ENCODE assay signal across 19 mouse cellular contexts in the genomic region with DNA sequence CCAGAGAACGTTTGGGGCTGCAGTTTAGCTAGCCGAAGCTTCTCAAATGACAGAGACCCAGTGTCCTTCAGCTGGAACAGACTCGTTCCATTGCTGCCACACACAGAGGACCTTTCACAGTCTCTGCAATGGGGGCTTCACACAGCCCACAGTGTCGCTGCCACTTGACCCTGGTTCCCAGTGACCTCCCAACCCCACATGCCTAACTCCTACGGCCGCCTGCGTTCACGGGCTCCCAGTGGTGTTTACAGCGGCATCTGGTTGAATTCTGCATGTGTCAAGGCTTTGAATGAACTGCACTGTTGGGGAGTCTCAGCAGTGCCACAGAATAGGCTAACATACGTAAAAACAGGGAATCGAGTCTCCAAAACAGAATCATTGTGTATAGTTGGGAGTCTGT. TPM values are rescaled to one million over a fixed set of nuclear protein-coding genes. Genes with fewer than 3 reads are reported as not detected.
DNase-seq lines count a peak whose midpoint lies in the region; ATAC-seq lines count a peak whose summit lies in the region.
"Had no signal": no experiment of that assay in that cellular context is flagged by ENCODE, and none has a peak within 500 bp of the region (broad histone marks: within the 10 kb centered on the region; RNA-seq: fewer than 3 reads in every experiment).

No protein-coding gene starts in this region.

- H3K4me2 ChIP-seq in hindbrain, embryonic 11.5 days (replicated peaks; ENCODE audit: low read depth, low read length), result no peak overlapping the region
- H3K4me2 ChIP-seq in limb, embryonic 11.5 days (ENCODE audit: low read depth, severe bottlenecking), result no peak overlapping the region
- H3K4me2 ChIP-seq: forebrain, embryonic 12.5 days; heart, embryonic 13.5 days; hindbrain, embryonic 14.5 days; intestine, embryonic 15.5 days had no signal

- no peak overlapping the region for H3K4me3 ChIP-seq in hindbrain, embryonic 10.5 days
- no peak overlapping the region for H3K4me3 ChIP-seq in hindbrain, embryonic 11.5 days (ENCODE audit: low read depth, low read length)
- no peak overlapping the region for H3K4me3 ChIP-seq in limb, embryonic 11.5 days (ENCODE audit: low read depth, low read length)
- H3K4me3 ChIP-seq in limb, embryonic 10.5 days, result no peak overlapping the region
- H3K4me3 ChIP-seq: forebrain, embryonic 12.5 days; gastrocnemius, adult 2 months; heart, embryonic 13.5 days; intestine, embryonic 15.5 days had no signal

- H3K27me3 ChIP-seq in hindbrain, embryonic 10.5 days (ENCODE audit: insufficient read depth, poor library complexity, severe bottlenecking), result no peaks in the 10 kb centered on the region
- H3K27me3 ChIP-seq in hindbrain, embryonic 11.5 days (ENCODE audit: control insufficient read depth, insufficient read depth, low read length), result no peaks in the 10 kb centered on the region
- H3K27me3 ChIP-seq in limb, embryonic 11.5 days (ENCODE audit: control insufficient read depth, insufficient read depth, low read length), result no peaks in the 10 kb centered on the region
- H3K27me3 ChIP-seq in limb, embryonic 10.5 days (ENCODE audit: low read depth, poor library complexity, severe bottlenecking), result no peaks in the 10 kb centered on the region
- H3K27me3 ChIP-seq: heart, embryonic 13.5 days; intestine, embryonic 15.5 days had no signal

- H3K4me1 ChIP-seq in hindbrain, embryonic 10.5 days (replicated peaks), result peaks cover 24% of the 10 kb centered on the region
- no peaks in the 10 kb centered on the region for H3K4me1 ChIP-seq in hindbrain, embryonic 11.5 days (replicated peaks; ENCODE audit: control insufficient read depth, insufficient read depth, low read length)
- no peaks in the 10 kb centered on the region for H3K4me1 ChIP-seq in limb, embryonic 11.5 days (ENCODE audit: control insufficient read depth, insufficient read depth, low read length)
- H3K4me1 ChIP-seq in limb, embryonic 10.5 days, result peaks cover 17% of the 10 kb centered on the region
- H3K4me1 ChIP-seq: heart, embryonic 13.5 days; intestine, embryonic 15.5 days had no signal

- H3K27ac ChIP-seq in hindbrain, embryonic 10.5 days, result peak overlapping the region; percentile 56
- H3K27ac ChIP-seq in hindbrain, embryonic 11.5 days (ENCODE audit: low read depth, low read length), result no peak overlapping the region
- 0 out of 2 replicates have a peak overlapping the region, but pooled peaks have one; percentile 30 for H3K27ac ChIP-seq in limb, embryonic 11.5 days (replicated peaks; ENCODE audit: low read depth, low read length)
- H3K27ac ChIP-seq in limb, embryonic 10.5 days, result no peak overlapping the region
- H3K27ac ChIP-seq: forebrain, embryonic 12.5 days; heart, embryonic 13.5 days; hindbrain, embryonic 14.5 days; intestine, embryonic 15.5 days had no signal

- DNase-seq in hindbrain, embryonic 10.5 days (ENCODE audit: low spot score), result peak; percentile 47
- DNase-seq in hindbrain, embryonic 11.5 days (ENCODE audit: low spot score), result no peak
- DNase-seq in limb, embryonic 11.5 days (ENCODE audit: low spot score), result no peak
- no peak for DNase-seq in limb, embryonic 10.5 days (ENCODE audit: low spot score)
- DNase-seq in embryo, embryonic 10.5 days (ENCODE audit: low spot score), result peak; percentile 32
- DNase-seq in embryo, embryonic 11 days, result peak; percentile 24
- DNase-seq in frontal cortex, postnatal 10 days (ENCODE audit: low spot score in 2 of 2), result no peak
- DNase-seq: adrenal gland, adult 2 months; adrenal gland, postnatal 25 days; cerebellum, adult 18-20 months; cerebellum, postnatal 10 days; forebrain, postnatal 0 days; gastrocnemius, adult 2 months; gastrocnemius, postnatal 25 days; heart, postnatal 4 days had no signal

- H3K36me3 ChIP-seq in hindbrain, embryonic 10.5 days, result no peaks in the 10 kb centered on the region
- no peaks in the 10 kb centered on the region for H3K36me3 ChIP-seq in hindbrain, embryonic 11.5 days (ENCODE audit: control insufficient read depth, insufficient read depth, low read length)
- H3K36me3 ChIP-seq in limb, embryonic 11.5 days (ENCODE audit: control insufficient read depth, insufficient read depth, low read length), result no peaks in the 10 kb centered on the region
- no peaks in the 10 kb centered on the region for H3K36me3 ChIP-seq in limb, embryonic 10.5 days
- H3K36me3 ChIP-seq: forebrain, embryonic 12.5 days; heart, embryonic 13.5 days; intestine, embryonic 15.5 days had no signal

- 41% methylated on average over 11 of the region's 11 CpGs for WGBS in hindbrain, embryonic 10.5 days
- 51% methylated on average over 11 of the region's 11 CpGs for WGBS in hindbrain, embryonic 11.5 days
- WGBS in limb, embryonic 11.5 days, result 72% methylated on average over 11 of the region's 11 CpGs
- 68% methylated on average over 11 of the region's 11 CpGs for WGBS in limb, embryonic 10.5 days

- ATAC-seq in hindbrain, embryonic 11.5 days (ENCODE audit: low FRiP score), result no peak
- no peak for ATAC-seq in limb, embryonic 11.5 days (ENCODE audit: insufficient number of reproducible peaks, low FRiP score, low TSS enrichment, low read depth)
- ATAC-seq: forebrain, postnatal 0 days; intestine, embryonic 15.5 days had no signal

- H3K9me3 ChIP-seq in hindbrain, embryonic 10.5 days, result peaks cover 3% of the 10 kb centered on the region; the same call in 1 of the 2 replicates
- H3K9me3 ChIP-seq in hindbrain, embryonic 11.5 days (ENCODE audit: control insufficient read depth, low read length), result no peaks in the 10 kb centered on the region
- H3K9me3 ChIP-seq in limb, embryonic 11.5 days (ENCODE audit: control insufficient read depth, low read length), result no peaks in the 10 kb centered on the region
- H3K9me3 ChIP-seq in limb, embryonic 10.5 days (replicated peaks), result no peaks in the 10 kb centered on the region
- H3K9me3 ChIP-seq: forebrain, embryonic 12.5 days; heart, embryonic 13.5 days; intestine, embryonic 15.5 days had no signal

- H3K9ac ChIP-seq in hindbrain, embryonic 11.5 days (ENCODE audit: low read depth, low read length), result no peak overlapping the region
- H3K9ac ChIP-seq in limb, embryonic 11.5 days (ENCODE audit: low read length), result no peak overlapping the region
- H3K9ac ChIP-seq: forebrain, embryonic 12.5 days; forebrain, postnatal 0 days; heart, embryonic 13.5 days; hindbrain, embryonic 14.5 days; intestine, embryonic 15.5 days had no signal

RNA-seq across cellular contexts. Expression of a gene that starts 19.0 kb away (rescaled TPM):
- polyA plus RNA-seq in hindbrain, embryonic 10.5 days (2016; fragmentation: Nextera tagmentation; extraction: Ambion mirVana), result 7.0 and 8.1 TPM in 2 replicates
- 5.6 and 8.6 TPM in 2 replicates for polyA plus RNA-seq in hindbrain, embryonic 11.5 days (2014; fragmentation: Nextera tagmentation; extraction: Ambion mirVana)
- 0.13 and 0.28 TPM in 2 replicates for polyA plus RNA-seq in limb, embryonic 11.5 days (2014; fragmentation: Nextera tagmentation; extraction: Ambion mirVana)
- polyA plus RNA-seq in limb, embryonic 10.5 days (2016; fragmentation: Nextera tagmentation; extraction: Ambion mirVana), result 0.16 and 0.20 TPM in 2 replicates

Comparison
In these comparisons a context has a peak if more than half of its experiments do, and no peak if none do; other contexts are left out.
1. DNase-seq: peak in hindbrain, embryonic 10.5 days (single experiment), embryo, embryonic 10.5 days (single experiment) and embryo, embryonic 11 days (single experiment); none in hindbrain, embryonic 11.5 days (single experiment), limb, embryonic 11.5 days (single experiment), limb, embryonic 10.5 days (single experiment) and frontal cortex, postnatal 10 days (0 of 2).
2. H3K27ac ChIP-seq: peak in hindbrain, embryonic 10.5 days (single experiment) and limb, embryonic 11.5 days (single experiment); none in hindbrain, embryonic 11.5 days (single experiment) and limb, embryonic 10.5 days (single experiment).